Mouse (Mus musculus) lung, postnatal 0 days (tissue): Measurements from ENCODE around the gene Pde11a.

Experiments
- CTCF ChIP-seq: IDR thresholded peaks from 2 replicates; pipeline ENCODE4 v1.5.1; 2016; ENCODE audit warnings: antibody characterized with exemption, mild to moderate bottlenecking
- EP300 ChIP-seq: IDR thresholded peaks from 2 replicates; pipeline ENCODE4 v1.6.1; 2016; ENCODE audit warnings: antibody characterized with exemption, mild to moderate bottlenecking, control low read depth

GRCm38 (mm10) chr2:76068155-76068554 is 270.4 kb downstream of the Pde11a start:
- TF ChIP-seq CTCF: no peak
- no peak for TF ChIP-seq EP300
